Mouse (Mus musculus): Measurements from ENCODE around the gene Asl.
A peak's percentile ranks its signal among the peaks of the same experiment; 100 is the strongest.

Asl gene

DNA sequence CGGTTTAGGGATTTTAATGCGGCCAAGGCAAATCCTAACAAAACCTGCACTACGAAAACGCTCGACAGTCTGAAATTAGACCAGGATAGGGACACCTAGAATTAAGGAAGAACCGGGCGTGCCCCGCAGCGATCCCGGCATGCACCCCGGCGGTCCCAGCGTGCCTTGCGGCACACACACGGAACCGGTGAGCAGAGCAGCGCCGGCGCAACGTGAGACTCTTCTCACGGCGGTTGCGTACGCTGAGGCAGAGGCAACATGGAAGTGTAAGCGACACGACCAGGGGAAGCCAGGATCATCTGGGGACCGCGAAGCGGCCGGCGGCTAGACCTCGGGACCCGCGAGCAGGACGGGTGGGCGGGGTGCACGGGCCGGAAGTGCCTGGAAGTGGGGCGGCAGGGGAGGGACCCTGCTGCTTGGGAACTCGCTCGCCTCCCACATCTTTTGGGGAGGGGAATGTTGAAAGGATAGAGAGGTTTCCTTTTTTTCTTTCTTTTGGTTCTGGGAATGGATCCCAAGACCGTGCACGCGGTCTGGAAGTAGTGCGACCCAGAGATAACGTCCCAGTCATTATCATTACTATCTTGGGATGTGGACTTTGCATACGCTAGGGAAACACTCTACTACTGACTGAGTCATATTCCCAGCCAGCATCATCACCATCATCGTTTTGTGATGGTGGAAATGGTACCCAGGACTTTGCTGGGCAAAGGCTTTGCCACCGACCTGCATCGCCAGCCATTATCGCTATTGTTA lies at the start of gene Asl, which contains the start of gene Crcp:
TSS of gene Asl (minus strand) at position 106 of the 756 bp plus-strand sequence.
TSS of gene Crcp (plus strand) at position 149 of the 756 bp plus-strand sequence.
- peak; percentile 87 to 94 for DNase-seq (ENCODE audit: low spot score in 2 of 2)

DNA sequence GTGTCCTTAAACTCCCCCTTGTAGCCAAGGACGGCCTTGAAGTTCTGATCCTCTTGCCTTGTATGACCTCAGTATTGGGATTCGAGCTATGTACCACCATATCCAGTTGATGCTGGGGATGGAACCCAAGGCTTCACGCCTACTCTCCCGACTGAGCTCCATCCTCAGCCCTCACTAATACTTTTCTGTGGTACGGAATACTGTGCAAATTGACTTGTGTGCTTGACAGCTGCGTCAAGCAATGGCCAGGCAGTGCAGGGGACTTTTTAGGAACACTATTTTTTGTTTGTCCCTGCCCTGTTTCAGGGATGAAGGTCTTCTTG lies 49.7 kb upstream of the Asl start:
- no peak for DNase-seq (ENCODE audit: low spot score in 2 of 2)

DNA sequence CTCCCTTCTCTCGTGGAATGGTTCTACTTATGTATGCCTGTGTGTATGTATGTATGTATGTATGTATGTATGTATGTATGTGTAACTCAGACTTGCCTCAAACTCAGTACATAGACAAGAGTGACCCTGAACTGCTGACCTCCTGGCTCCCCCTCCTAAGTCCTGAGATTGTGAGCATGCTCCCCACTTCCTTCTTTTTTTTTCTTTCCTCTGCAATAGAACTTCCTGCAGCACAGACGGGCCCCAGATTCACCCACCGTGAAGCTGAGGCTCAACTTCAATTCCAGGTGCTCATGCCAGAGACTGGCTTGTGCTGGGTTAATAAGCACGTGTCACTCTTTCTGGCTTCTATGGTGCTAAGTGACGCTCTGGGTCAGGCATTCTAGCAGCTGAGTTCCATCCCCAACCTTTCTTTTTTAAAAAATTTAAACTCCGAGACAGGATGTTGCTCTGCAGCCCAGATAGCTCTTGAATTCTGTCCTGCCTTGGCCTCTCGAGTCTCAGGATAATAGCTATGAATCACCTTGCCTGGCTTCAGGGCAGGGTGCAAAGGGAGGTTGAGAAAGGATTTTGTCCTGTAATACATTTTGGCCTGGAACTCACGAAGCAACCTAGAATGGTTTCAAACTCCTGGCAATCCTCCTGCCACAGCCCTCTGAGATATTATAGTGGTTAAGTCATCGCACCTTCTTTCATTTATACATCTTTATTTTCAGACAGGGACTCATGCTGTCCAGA lies 49.2 kb upstream of the Asl start:
- DNase-seq (ENCODE audit: low spot score in 2 of 2), result no peak

GRCm38 (mm10) chr5:130076396-130076795 lies 47.3 kb upstream of the Asl start:
- DNase-seq (ENCODE audit: low spot score in 2 of 2), result no peak

GRCm38 (mm10) chr5:130074491-130074890 lies 45.4 kb upstream of the Asl start:
- DNase-seq (ENCODE audit: low spot score in 2 of 2), result no peak

- DNase-seq (ENCODE audit: low spot score in 2 of 2), result no peak
Observed at GRCm38 (mm10) chr5:130073026-130073425, 44.0 kb upstream of the Asl start, which contains the start of gene Tpst1. TSS of gene Tpst1 (plus strand) at chr5:130073326.

- DNase-seq (ENCODE audit: low spot score in 2 of 2), result no peak
Observed at GRCm38 (mm10) chr5:130067841-130068264, 38.8 kb upstream of the Asl start.

- peak in 1 of 2 experiments; percentile 45 for DNase-seq (ENCODE audit: low spot score in 2 of 2)
Observed at GRCm38 (mm10) chr5:130065579-130065978, 36.5 kb upstream of the Asl start.

DNA sequence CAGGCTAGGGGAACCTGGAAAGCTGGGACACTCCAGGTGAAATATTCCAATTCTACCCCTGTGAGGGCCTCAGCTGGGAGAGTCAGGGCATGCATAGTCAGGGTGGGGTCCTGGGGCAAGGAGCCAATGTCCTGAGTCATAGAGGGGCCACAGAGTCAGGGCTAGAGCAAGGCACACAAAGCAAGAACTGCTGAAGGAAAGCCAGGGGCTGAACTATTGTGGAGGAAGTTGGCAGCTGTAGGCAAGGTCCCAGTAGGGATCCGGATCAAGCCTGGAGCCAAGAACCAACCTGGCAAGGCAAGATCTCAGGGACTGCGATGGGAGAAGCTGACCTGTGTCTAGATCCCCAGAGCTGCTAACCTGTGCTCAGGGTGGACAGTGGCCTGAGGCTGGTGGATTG lies 34.7 kb upstream of the Asl start:
- no peak for DNase-seq (ENCODE audit: low spot score in 2 of 2)

- DNase-seq (ENCODE audit: low spot score in 2 of 2), result peak in 1 of 2 experiments; percentile 35
Observed at GRCm38 (mm10) chr5:130062096-130062495, 33.0 kb upstream of the Asl start.

- DNase-seq (ENCODE audit: low spot score in 2 of 2), result no peak
Observed at GRCm38 (mm10) chr5:130060329-130060665, 31.2 kb upstream of the Asl start.

DNA sequence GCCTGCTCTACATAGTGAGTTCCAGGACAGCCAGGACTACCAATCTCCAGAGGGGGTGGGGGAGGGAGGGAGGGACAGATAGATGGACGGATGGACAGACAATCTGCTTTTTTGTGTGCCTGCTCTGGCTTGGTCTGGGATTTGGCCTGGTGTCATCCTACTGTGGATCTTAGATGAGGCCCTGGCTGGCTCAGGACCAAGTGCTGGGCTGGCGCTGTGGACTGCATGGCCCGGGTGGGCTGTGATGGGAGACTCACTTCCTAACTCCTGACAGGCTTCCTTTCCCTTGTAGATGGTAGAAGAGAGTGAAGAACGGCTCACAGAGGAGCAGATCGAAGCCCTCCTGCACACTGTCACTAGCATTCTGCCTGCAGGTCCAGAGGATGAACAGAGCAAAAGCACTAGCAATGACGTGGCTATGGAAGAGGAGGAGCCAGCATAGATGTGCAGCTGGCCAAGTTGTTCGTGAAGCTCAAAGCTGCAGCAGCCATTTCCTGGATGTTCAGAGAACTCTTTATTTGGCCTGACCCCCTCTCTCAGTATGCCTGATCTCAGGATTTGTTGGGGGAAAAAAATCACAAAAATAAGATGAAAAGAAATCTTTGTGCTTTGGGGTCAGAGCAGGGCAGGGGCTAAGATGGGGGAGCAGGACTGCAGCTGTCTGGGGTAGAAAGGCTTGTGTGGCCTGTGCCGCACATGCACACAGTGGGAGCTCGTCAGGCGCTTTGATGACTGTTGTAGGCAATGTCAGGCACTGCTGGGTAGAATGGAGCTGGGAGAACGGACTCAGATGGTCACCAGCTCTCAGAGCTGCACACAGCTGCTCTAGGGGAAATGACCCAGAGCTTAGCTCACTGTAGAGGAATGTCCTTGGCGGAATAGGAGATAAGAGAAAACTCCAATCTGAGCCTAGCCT lies 30.6 kb upstream of the Asl start:
- DNase-seq (ENCODE audit: low spot score in 2 of 2), result no peak

DNA sequence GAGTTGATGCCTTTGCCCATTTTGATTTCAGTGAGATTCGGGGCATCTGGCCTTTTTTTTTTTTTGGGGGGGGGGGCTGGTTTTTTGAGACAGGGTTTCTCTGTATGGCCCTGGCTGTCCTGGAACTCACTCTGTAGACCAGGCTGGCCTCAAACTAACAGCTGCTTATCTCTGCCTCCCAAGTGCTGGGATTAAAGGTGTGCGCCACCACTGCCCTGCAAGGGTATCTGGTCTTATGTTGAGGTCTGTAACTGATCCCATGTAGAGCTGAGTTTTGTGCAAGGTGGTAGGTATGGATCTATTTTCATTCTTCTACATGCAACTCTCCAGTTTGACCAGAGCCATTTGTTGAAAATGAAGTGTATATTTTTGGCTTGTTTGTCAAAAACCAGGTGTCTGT lies 27.3 kb upstream of the Asl start:
- no peak for DNase-seq (ENCODE audit: low spot score in 2 of 2)

DNA sequence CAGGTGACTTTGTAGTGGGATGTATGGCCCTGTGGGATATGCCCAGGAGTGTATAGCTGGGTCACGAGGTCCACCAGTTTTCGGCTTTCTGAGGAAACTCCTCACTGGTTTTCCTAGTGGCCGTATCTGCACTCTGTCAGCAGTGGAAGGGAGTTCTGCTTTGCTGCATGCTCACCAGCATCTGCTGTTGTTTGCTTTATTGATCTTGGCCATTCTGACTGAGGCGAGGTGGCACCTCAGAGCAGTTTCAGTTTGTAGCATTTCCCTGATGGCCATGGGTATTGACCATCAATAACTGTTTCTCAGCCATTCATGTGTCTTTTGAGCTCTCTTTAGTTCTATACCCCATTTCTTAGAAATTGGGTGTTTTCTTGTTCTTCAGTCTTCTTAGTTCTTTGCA lies 26.6 kb upstream of the Asl start:
- no peak for DNase-seq (ENCODE audit: low spot score in 2 of 2)

- no peak for DNase-seq (ENCODE audit: low spot score in 2 of 2)
Observed at GRCm38 (mm10) chr5:130052955-130053354, 23.9 kb upstream of the Asl start.

DNA sequence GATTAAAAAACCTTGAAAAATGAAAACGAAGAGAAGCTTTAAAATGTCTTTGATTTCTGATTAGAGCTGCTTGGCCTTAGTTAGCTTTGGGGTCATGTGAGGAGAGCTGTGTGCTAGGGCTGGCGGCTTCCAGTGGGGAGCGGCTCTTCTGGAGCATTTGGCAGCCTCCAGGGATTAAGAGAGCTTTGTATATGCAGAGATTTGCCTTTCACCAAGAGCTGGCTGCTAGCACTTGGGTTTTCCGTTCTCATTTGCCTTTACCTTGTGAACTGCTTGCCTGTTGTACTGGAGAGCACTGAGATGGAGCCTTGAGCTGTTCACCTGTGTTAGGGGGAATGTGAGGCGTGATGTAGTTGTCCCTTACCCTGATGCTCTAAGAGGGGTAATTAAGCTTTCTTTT lies 23.5 kb upstream of the Asl start:
- DNase-seq (ENCODE audit: low spot score in 2 of 2), result no peak

DNA sequence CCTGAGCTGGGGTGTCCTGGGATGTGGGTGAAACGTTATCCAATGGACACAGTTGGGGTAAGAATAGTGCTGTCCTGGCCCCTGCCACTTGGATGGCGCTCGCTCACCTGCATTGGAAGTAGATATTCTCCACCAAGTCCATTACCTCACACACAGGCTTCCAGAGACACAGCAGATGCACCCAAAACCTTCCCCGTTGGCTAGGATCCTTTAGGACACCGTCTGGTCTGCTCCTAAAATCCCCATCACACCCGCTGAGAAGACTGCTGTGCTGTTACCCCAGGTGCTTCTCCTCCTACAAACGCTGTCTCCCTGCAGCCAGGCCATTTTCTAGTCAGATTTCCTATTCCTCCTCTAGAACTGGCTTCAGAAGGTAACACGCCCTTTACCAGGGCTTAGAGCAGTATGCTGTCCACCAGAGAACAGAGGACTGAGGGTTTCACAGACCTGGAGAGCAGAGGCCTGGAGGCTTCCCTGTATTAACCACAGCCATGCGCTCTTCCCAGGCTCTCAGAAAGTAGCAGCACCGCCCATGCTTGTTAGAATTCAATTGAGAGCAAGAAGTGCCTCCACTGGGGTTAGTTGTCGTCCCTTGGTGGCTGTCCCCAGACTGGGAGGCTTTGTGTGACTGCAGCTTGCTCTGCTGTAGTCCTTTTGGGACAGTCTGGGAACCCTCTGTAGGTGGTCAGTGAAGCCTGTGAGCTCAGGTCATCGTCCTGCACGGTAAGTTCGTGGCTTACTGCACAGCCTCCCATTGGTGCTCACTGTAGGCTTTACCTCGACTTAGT lies 22.2 kb upstream of the Asl start:
- no peak for DNase-seq (ENCODE audit: low spot score in 2 of 2)

DNA sequence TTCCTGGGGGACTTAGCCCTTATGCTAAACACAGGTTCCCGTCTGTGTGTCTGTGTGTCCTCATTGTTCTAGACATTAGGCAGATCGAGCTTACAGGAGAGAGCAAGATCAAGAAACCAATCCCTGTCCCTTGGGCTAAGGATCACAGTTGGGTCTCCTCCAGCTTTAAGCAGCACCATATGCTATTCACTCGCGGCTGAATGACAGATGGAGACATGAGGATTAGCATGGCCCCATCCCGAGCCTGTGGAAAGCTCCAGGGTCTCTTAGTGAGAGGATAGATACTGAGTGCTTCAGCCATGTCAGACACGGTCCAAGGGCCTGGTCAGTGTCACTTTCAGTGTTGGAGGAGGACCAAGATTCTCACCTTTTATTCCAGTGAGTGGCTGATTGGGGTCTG lies 21.4 kb upstream of the Asl start:
- no peak for DNase-seq (ENCODE audit: low spot score in 2 of 2)

GRCm38 (mm10) chr5:130048786-130049520 lies 19.9 kb upstream of the Asl start:
- no peak for DNase-seq (ENCODE audit: low spot score in 2 of 2)

- DNase-seq (ENCODE audit: low spot score in 2 of 2), result no peak
Observed at GRCm38 (mm10) chr5:130047013-130047412, 18.0 kb upstream of the Asl start.

- no peak for DNase-seq (ENCODE audit: low spot score in 2 of 2)
Observed at GRCm38 (mm10) chr5:130046589-130046988, 17.5 kb upstream of the Asl start.
